ENCODE assay signal across 17 mouse cellular contexts in genomic region chr16:41777586-41777985, GRCm38 (mm10).
DNase-seq lines count a peak whose midpoint lies in the region; ATAC-seq lines count a peak whose summit lies in the region.
"Had no signal": no experiment of that assay in that cellular context is flagged by ENCODE, and none has a peak within 500 bp of the region (broad histone marks: within the 10 kb centered on the region; RNA-seq: fewer than 3 reads in every experiment).

No protein-coding gene starts in this region.

- intact Hi-C loops in heart, postnatal 25 days (cut with DNase I): no loop called here

- 88% methylated on average over 1 of the region's 1 CpGs for WGBS in midbrain, embryonic 13.5 days

- H3K9me3 ChIP-seq in midbrain, embryonic 13.5 days: no peaks in the 10 kb centered on the region
- H3K9me3 ChIP-seq: embryonic facial prominence, embryonic 13.5 days; forebrain, embryonic 12.5 days; limb, embryonic 10.5 days; liver, embryonic 15.5 days; neural tube, embryonic 15.5 days had no signal

- no peak overlapping the region for H3K4me2 ChIP-seq in midbrain, embryonic 13.5 days (replicated peaks)
- H3K4me2 ChIP-seq: embryonic facial prominence, embryonic 13.5 days; forebrain, embryonic 12.5 days; liver, embryonic 15.5 days; neural tube, embryonic 15.5 days had no signal

- peak; percentile 61 to 63 for DNase-seq in heart, adult 18-20 months
- peak; percentile 58 to 67 for DNase-seq in heart, adult 9 months (ENCODE audit: low spot score in 2 of 2)
- DNase-seq in heart, postnatal 25 days (ENCODE audit: low spot score): peak; percentile 40
- peak; percentile 3 to 15 for DNase-seq in kidney, postnatal 36 days
- DNase-seq in layer of hippocampus, adult 8-10 months (ENCODE audit: low spot score in 2 of 2): no peak
- DNase-seq: cerebellum, adult 11 months; thymus, adult 18-20 months had no signal

- no peak overlapping the region for H3K4me3 ChIP-seq in midbrain, embryonic 13.5 days (replicated peaks)
- H3K4me3 ChIP-seq: embryonic facial prominence, embryonic 13.5 days; forebrain, embryonic 12.5 days; limb, embryonic 10.5 days; liver, embryonic 15.5 days; megakaryocyte, embryonic 14.5 days; neural tube, embryonic 15.5 days had no signal

- H3K4me1 ChIP-seq in midbrain, embryonic 13.5 days (replicated peaks): no peaks in the 10 kb centered on the region
- H3K4me1 ChIP-seq: forebrain, embryonic 12.5 days; limb, embryonic 10.5 days; liver, embryonic 15.5 days; megakaryocyte, embryonic 14.5 days; neural tube, embryonic 15.5 days had no signal

- no peaks in the 10 kb centered on the region for H3K36me3 ChIP-seq in midbrain, embryonic 13.5 days
- H3K36me3 ChIP-seq: embryonic facial prominence, embryonic 13.5 days; forebrain, embryonic 12.5 days; limb, embryonic 10.5 days; liver, embryonic 15.5 days; neural tube, embryonic 15.5 days had no signal

- H3K27me3 ChIP-seq in midbrain, embryonic 13.5 days: no peaks in the 10 kb centered on the region
- H3K27me3 ChIP-seq: embryonic facial prominence, embryonic 13.5 days; forebrain, embryonic 12.5 days; liver, embryonic 15.5 days; megakaryocyte, embryonic 14.5 days; neural tube, embryonic 15.5 days had no signal

- H3K9ac ChIP-seq in midbrain, embryonic 13.5 days (replicated peaks): no peak overlapping the region
- H3K9ac ChIP-seq: embryonic facial prominence, embryonic 13.5 days; forebrain, embryonic 12.5 days; liver, embryonic 15.5 days; neural tube, embryonic 15.5 days had no signal

- no peak for ATAC-seq in activated CD4-positive, CD25-positive, alpha-beta regulatory T cell, adult 4 months
- ATAC-seq in midbrain, embryonic 13.5 days: no peak
- ATAC-seq: CD4-positive, CD25-positive, alpha-beta regulatory T cell, adult 4 months; intestine, postnatal 0 days had no signal

- H3K27ac ChIP-seq in midbrain, embryonic 13.5 days: no peak overlapping the region
- H3K27ac ChIP-seq: embryonic facial prominence, embryonic 13.5 days; forebrain, embryonic 12.5 days; limb, embryonic 10.5 days; liver, embryonic 15.5 days; neural tube, embryonic 15.5 days had no signal

Comparison
In these comparisons a context has a peak if more than half of its experiments do, and no peak if none do; other contexts are left out.
1. DNase-seq: peak in heart, adult 18-20 months (2 of 2), heart, adult 9 months (2 of 2), heart, postnatal 25 days (single experiment) and kidney, postnatal 36 days (2 of 2); none in layer of hippocampus, adult 8-10 months (0 of 2).